Mouse (Mus musculus): ENCODE measurements at regions not wholly inside any gene's neighbourhood (a gene's known extent, or its start where the extent isn't known, plus 50 kb on each side); places are given as distances from the start of the nearest gene placed in this dataset.
"Not testable (repeated sequence)": the region's sequence is repeated elsewhere in the genome, so short reads cannot be mapped to it uniquely, and the experiment has no call there.

- no peaks in the 10 kb centered on the region for H3K4me1 ChIP-seq (replicated peaks)
- H3K27me3 ChIP-seq = no peaks in the 10 kb centered on the region
- H3K4me2 ChIP-seq = no peak overlapping the region
- H3K27ac ChIP-seq = no peak overlapping the region
- H3K9ac ChIP-seq = no peak overlapping the region
- ATAC-seq (replicated peaks; ENCODE audit: insufficient number of reproducible peaks, insufficient read depth, low FRiP score, low read depth) = no peak
- no peaks in the 10 kb centered on the region for H3K36me3 ChIP-seq
- no peaks in the 10 kb centered on the region for H3K9me3 ChIP-seq (replicated peaks)
- no peak overlapping the region for H3K4me3 ChIP-seq
- WGBS = 81% methylated on average over 3 of the region's 3 CpGs
These were observed 575.8 kb upstream of the Cobl start for GRCm38 (mm10) chr11:13040584-13040983.

GRCm38 (mm10) chr11:13032464-13032863 lies 567.7 kb upstream of the Cobl start:
- no peaks in the 10 kb centered on the region for H3K27me3 ChIP-seq
- no peaks in the 10 kb centered on the region for H3K9me3 ChIP-seq (replicated peaks)
- H3K9ac ChIP-seq = no peak overlapping the region
- H3K36me3 ChIP-seq = no peaks in the 10 kb centered on the region
- no peak overlapping the region for H3K4me3 ChIP-seq
- WGBS = 36% methylated on average over 2 of the region's 2 CpGs
- H3K27ac ChIP-seq = peak overlapping the region; percentile 66
- no peaks in the 10 kb centered on the region for H3K4me1 ChIP-seq (replicated peaks)
- no peak; the same call in 1 of the 2 replicates for ATAC-seq (replicated peaks; ENCODE audit: insufficient number of reproducible peaks, insufficient read depth, low FRiP score, low read depth)
- H3K4me2 ChIP-seq = no peak overlapping the region

GRCm38 (mm10) chr11:13008838-13009237 lies 544.1 kb upstream of the Cobl start:
- not testable (repeated sequence) for H3K9ac ChIP-seq; ATAC-seq (replicated peaks; ENCODE audit: insufficient number of reproducible peaks, insufficient read depth, low FRiP score, low read depth); H3K4me3 ChIP-seq; H3K27me3 ChIP-seq; H3K27ac ChIP-seq; H3K36me3 ChIP-seq; H3K9me3 ChIP-seq (replicated peaks); H3K4me1 ChIP-seq (replicated peaks); H3K4me2 ChIP-seq
- 70% methylated on average over 5 of the region's 5 CpGs for WGBS

GRCm38 (mm10) chr11:13006461-13006961 lies 541.8 kb upstream of the Cobl start:
- not testable (repeated sequence) for H3K4me2 ChIP-seq; H3K9ac ChIP-seq; H3K27ac ChIP-seq; ATAC-seq (replicated peaks; ENCODE audit: insufficient number of reproducible peaks, insufficient read depth, low FRiP score, low read depth); H3K4me3 ChIP-seq; H3K36me3 ChIP-seq; H3K27me3 ChIP-seq; H3K4me1 ChIP-seq (replicated peaks); H3K9me3 ChIP-seq (replicated peaks)
- 95% methylated on average over 1 of the region's 1 CpGs for WGBS

- H3K9me3 ChIP-seq (replicated peaks) = no peaks in the 10 kb centered on the region
- no peaks in the 10 kb centered on the region for H3K27me3 ChIP-seq
- no peaks in the 10 kb centered on the region for H3K4me1 ChIP-seq (replicated peaks)
- H3K27ac ChIP-seq = no peak overlapping the region
- no peaks in the 10 kb centered on the region for H3K36me3 ChIP-seq
- no peak overlapping the region for H3K9ac ChIP-seq
- no peak overlapping the region for H3K4me3 ChIP-seq
- no peak overlapping the region for H3K4me2 ChIP-seq
- 68% methylated on average over 1 of the region's 1 CpGs for WGBS
- ATAC-seq (replicated peaks; ENCODE audit: insufficient number of reproducible peaks, insufficient read depth, low FRiP score, low read depth) = no peak
These were observed 540.5 kb upstream of the Cobl start for GRCm38 (mm10) chr11:13005228-13005627.

GRCm38 (mm10) chr11:12999279-12999678 lies 534.5 kb upstream of the Cobl start:
- no peaks in the 10 kb centered on the region for H3K36me3 ChIP-seq
- no peaks in the 10 kb centered on the region for H3K4me1 ChIP-seq (replicated peaks)
- no peak overlapping the region for H3K9ac ChIP-seq
- H3K27me3 ChIP-seq = no peaks in the 10 kb centered on the region
- 78% methylated on average over 7 of the region's 7 CpGs for WGBS
- H3K4me3 ChIP-seq = no peak overlapping the region
- no peak overlapping the region for H3K4me2 ChIP-seq
- ATAC-seq (replicated peaks; ENCODE audit: insufficient number of reproducible peaks, insufficient read depth, low FRiP score, low read depth) = no peak
- H3K27ac ChIP-seq = no peak overlapping the region
- no peaks in the 10 kb centered on the region for H3K9me3 ChIP-seq (replicated peaks)
